Mouse (Mus musculus): Measurements from ENCODE around the gene Prdm9.

The Prdm9 gene

GRCm38 (mm10) chr17:15528887-15529286 lies 35.3 kb downstream of the Prdm9 start:
- no peak for DNase-seq (ENCODE audit: extremely low read depth, insufficient read length, low spot score)

- DNase-seq (ENCODE audit: extremely low read depth, insufficient read length, low spot score): no peak
These were observed 36.4 kb downstream of the Prdm9 start for GRCm38 (mm10) chr17:15527811-15528136.

DNA sequence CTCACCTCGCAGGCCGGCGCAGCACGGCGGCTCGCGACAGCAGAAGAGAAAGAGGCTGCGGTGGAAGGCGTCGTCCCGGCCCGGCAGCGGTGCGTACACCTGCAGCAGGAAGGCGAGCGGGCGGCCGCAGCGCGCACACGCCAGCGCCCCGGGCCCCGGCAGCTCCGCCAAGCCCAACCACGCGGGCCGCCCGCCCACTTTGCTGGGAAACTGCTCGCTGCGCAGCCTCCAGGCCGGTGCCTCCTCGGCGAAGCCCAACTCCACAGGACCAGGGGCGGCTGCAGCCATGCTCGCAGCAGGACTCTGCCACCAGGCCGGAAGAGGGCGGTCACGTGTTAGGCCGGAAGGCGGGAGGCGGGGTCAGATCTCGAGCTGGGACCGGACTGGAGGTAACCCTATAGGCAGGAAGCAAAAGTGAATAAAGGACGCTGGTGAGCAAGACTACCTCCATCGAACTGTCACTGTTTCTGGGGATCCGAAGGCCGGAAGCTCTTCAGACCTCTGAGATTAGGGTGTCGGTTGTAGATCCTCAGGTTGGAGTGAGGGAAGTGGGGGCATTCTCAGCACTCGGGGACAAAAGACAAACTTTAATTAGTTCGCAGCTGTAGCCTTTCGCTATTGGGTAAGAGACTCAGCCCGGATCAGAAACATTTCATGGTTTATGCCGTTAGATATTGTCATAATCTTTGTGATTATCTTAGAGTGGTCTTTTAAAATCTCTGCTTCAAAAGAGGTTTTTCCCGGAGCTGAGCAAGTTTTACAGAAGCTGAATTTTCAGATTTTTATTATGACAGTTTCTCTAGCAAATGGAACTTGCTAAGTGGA lies 37.0 kb downstream of the Prdm9 start, which contains the start of gene Pdcd2:
Gene Pdcd2, minus strand, starts transcription at position 316 of the 825 bp plus-strand sequence.
- peak; percentile 95 for DNase-seq (ENCODE audit: extremely low read depth, insufficient read length, low spot score)

GRCm38 (mm10) chr17:15526304-15526703 lies 37.9 kb downstream of the Prdm9 start:
- DNase-seq (ENCODE audit: extremely low read depth, insufficient read length, low spot score): no peak

GRCm38 (mm10) chr17:15518766-15519165 lies 45.4 kb downstream of the Prdm9 start:
- DNase-seq (ENCODE audit: extremely low read depth, insufficient read length, low spot score): no peak

- DNase-seq (ENCODE audit: extremely low read depth, insufficient read length, low spot score): no peak
These were observed 46.0 kb downstream of the Prdm9 start for GRCm38 (mm10) chr17:15518186-15518585.

DNA sequence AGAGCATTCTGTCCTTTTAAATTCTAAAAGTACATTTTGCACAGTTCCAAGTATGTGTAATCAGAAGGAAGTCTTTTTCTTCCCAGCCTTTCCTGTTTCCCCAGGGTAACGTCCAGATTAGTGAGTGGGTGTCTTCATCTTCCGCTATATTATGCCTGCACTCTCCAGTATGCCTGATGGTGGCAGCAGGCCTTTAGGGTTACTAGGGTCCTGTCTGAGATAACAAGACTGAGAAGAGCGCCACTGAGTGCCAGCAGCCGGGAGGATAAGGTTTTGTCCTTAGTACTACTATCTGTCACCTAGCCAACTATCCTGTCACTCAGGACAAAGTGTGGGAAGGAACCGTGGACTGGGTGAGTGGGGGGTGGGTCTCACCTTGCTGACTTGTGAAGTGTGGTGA lies 46.4 kb downstream of the Prdm9 start:
- DNase-seq (ENCODE audit: extremely low read depth, insufficient read length, low spot score): no peak

- DNase-seq (ENCODE audit: extremely low read depth, insufficient read length, low spot score): peak; percentile 68
These were observed 53.5 kb downstream of the Prdm9 start for GRCm38 (mm10) chr17:15510694-15511093.

DNA sequence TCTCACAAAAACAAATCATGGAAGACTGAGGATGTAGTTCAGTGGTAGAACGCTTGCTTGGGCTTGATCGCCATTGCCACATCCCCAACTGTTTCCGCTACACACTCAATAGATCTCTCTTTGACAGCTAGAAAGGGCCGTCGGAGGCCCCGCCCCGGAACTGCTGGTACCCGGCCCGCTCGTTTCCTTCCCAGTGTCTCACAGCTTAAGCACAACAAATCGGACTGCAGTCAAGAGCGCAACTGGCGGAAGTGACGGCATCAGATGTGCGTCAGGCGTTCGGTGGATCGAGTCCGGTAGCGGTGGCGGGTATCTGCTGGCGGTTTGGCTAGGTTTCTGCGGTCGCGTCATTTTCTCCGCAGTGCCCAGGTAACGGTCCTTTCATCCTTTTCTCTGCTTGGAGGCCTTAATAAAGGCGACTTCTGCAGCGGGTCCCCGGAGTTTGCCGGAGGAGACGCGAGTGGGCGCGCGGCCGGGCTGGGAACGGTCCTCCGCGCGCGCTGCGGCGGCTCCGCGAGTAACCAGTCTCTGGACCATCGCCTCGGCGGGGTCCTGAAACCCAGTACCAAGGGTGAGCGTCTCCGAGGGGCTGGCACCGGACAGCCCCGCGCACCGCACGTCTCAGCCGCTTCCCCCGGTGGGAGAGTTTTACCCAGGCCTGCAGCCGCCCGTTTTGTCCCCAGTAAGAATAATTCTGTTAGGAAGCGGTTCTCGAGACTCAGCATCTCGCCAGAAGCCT lies 64.3 kb downstream of the Prdm9 start, which contains the start of the genes Psmb1 and Tbp:
Gene Psmb1, minus strand, starts transcription at position 96 of the 739 bp plus-strand sequence.
Gene Tbp, plus strand, starts transcription at position 233 of the 739 bp plus-strand sequence.
- peak; percentile 99 for DNase-seq (ENCODE audit: extremely low read depth, insufficient read length, low spot score)

DNA sequence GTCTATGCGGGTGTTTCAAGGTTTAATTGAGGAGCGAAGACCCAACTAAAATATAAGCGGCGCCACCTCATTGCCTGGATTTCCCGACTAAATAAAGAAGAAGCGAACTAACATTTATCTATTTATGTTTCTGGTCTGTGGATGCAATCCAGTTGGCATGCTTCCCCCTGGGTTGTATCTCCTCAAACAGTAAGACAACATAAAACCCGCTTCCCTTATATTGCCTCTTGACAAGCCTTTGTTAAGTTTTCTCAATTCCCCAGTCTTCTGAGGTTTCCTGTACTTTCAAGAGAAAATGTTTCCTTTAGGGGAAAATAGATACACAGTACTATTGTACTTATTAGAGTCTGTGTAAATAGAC lies 65.4 kb downstream of the Prdm9 start:
- DNase-seq (ENCODE audit: extremely low read depth, insufficient read length, low spot score): no peak

- DNase-seq (ENCODE audit: extremely low read depth, insufficient read length, low spot score): peak; percentile 90
These were observed 66.0 kb downstream of the Prdm9 start for GRCm38 (mm10) chr17:15497882-15498752.
